Mouse (Mus musculus): ENCODE data around the gene Acad11. TPM values are rescaled to one million over a fixed set of nuclear protein-coding genes. Genes with fewer than 3 reads are reported as not detected.

The Acad11 gene
- polyA plus RNA-seq, 1 experiment from 2014 or later: 6.2 TPM

DNA sequence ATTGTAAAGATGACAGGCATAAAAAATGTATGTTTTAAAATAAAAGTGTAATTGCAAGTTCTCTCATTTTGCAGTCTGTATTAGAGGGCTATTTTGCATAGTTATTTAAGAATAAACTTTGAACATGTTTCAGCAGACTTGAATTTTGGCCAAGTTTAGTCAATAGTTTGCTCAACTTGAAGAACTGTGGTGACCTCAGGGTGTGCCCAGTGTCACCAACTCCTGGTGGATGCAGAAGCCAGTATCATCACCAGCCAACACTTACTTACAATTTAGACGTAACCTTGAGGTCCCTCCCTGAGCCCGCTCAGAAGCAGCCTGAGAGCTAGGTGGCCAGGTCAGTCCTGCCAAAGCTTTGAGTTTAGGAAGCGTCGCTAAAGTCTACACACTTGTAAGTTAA lies 19.5 kb upstream of the Acad11 start:
- 89% methylated on average over 4 of the region's 4 CpGs for WGBS
- Histone ChIP-seq H3K36me3 (peaks cover 36% of the 10 kb centered on the region), H3K9me3 (no peaks in the 10 kb centered on the region), H3K27me3 (no peaks in the 10 kb centered on the region), H3K4me2 (replicated peaks) (no peak overlapping the region), H3K4me1 (no peaks in the 10 kb centered on the region), H3K27ac (replicated peaks) (no peak overlapping the region), H3K4me3 (no peak overlapping the region), H3K9ac (replicated peaks) (no peak overlapping the region)
- ATAC-seq (replicated peaks): no peak

DNA sequence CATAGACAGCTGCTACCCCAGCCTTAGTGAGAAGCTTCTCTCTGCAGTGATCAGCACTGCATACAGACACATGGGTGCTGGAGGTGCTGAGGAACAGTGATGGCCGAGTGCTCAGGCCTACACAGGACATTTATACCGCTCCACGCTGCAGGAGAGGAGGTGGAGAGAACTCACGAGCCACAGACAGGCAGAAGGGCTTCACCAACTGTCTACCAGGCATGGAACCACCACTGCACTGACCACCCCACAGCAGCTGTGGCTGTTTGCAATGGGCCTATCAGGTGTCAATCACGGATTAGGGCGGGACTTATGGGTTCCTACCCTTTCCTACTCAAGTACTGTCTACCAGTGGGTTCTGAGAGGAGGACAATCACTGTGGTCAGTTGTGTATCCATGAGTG lies 12.1 kb upstream of the Acad11 start:
- 96% methylated on average over 6 of the region's 6 CpGs for WGBS
- Histone ChIP-seq H3K9ac (replicated peaks) (no peak overlapping the region), H3K9me3 (no peaks in the 10 kb centered on the region), H3K36me3 (peaks cover 92% of the 10 kb centered on the region), H3K27ac (replicated peaks) (no peak overlapping the region), H3K4me3 (no peak overlapping the region), H3K4me1 (no peaks in the 10 kb centered on the region), H3K27me3 (no peaks in the 10 kb centered on the region), H3K4me2 (replicated peaks) (no peak overlapping the region)
- no peak for ATAC-seq (replicated peaks)

- Histone ChIP-seq H3K9me3 (no peaks in the 10 kb centered on the region), H3K36me3 (peaks cover 17% of the 10 kb centered on the region), H3K4me2 (replicated peaks) (peak within 1 kb of the TSS; percentile 80), H3K9ac (replicated peaks) (peak within 1 kb of the TSS; percentile 88), H3K27me3 (no peaks in the 10 kb centered on the region), H3K4me1 (peaks cover 20% of the 10 kb centered on the region), H3K27ac (replicated peaks) (peak within 1 kb of the TSS; percentile 78), H3K4me3 (peak within 1 kb of the TSS; percentile 93)
- WGBS: under 1% methylated on average over 59 of the region's 59 CpGs
- ATAC-seq (replicated peaks): peak; percentile 78
These were observed 540 bp upstream of the Acad11 start, which contains the start of gene Uba5 for GRCm38 (mm10) chr9:104062430-104063243. TSS of gene Uba5 (minus strand) at chr9:104063134.

DNA sequence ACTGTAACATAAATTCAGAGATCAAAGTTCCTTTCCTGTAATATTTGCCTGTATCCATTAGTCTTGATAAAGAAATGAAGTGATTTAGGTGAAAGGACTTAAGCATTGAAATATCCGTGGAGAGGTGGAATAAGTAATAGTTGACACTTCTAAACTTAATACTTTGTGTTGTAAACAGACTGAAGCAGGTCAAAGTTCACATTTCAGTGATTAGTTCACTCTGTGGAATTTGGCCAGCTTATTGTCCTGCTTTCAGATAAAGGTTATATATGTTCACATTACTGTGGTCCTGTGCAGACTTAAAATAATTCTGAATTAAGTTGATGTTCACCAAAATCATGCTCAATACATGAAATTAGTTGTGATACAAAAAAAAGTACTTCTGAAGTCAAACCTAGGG lies 1.4 kb downstream of the Acad11 start:
- Histone ChIP-seq H3K9ac (replicated peaks) (no peak overlapping the region), H3K27ac (replicated peaks) (no peak overlapping the region), H3K4me1 (peaks cover 20% of the 10 kb centered on the region), H3K9me3 (no peaks in the 10 kb centered on the region), H3K36me3 (peaks cover 6% of the 10 kb centered on the region), H3K27me3 (no peaks in the 10 kb centered on the region), H3K4me2 (replicated peaks) (no peak overlapping the region), H3K4me3 (no peak overlapping the region)
- WGBS: 37% methylated on average over 1 of the region's 1 CpGs
- no peak for ATAC-seq (replicated peaks)

GRCm38 (mm10) chr9:104070241-104070640 lies 7.1 kb downstream of the Acad11 start:
- Histone ChIP-seq H3K36me3 (no peaks in the 10 kb centered on the region), H3K4me1 (no peaks in the 10 kb centered on the region), H3K27ac (replicated peaks) (no peak overlapping the region), H3K27me3 (no peaks in the 10 kb centered on the region), H3K4me3 (no peak overlapping the region), H3K4me2 (replicated peaks) (no peak overlapping the region), H3K9ac (replicated peaks) (no peak overlapping the region), H3K9me3 (no peaks in the 10 kb centered on the region)
- no peak for ATAC-seq (replicated peaks)
- 85% methylated on average over 4 of the region's 4 CpGs for WGBS

GRCm38 (mm10) chr9:104070863-104071604 lies 7.9 kb downstream of the Acad11 start:
- 81% methylated on average over 8 of the region's 8 CpGs for WGBS
- H3K9ac ChIP-seq (replicated peaks): no peak overlapping the region

DNA sequence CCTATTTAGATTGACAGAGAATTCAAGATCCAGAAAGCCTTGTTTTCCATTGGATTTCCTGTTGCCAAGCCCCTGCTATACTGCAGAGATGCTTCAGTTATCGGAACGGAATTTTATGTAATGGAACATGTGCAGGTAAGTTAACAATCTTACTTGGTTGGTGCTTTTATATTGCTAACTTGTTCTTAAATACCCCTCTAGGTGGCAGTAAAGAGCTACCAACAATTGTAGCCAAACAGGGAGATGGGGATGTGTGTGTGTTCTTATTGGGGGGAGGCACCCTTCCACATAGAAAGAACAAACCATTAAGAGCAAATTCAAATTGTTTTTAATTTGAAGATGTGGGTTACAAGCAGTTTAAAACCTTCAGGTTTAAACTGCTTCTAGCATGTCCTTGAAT lies 12.6 kb downstream of the Acad11 start:
- 61% methylated on average over 2 of the region's 2 CpGs for WGBS
- Histone ChIP-seq H3K36me3 (no peaks in the 10 kb centered on the region), H3K9me3 (no peaks in the 10 kb centered on the region), H3K27me3 (no peaks in the 10 kb centered on the region), H3K4me3 (no peak overlapping the region), H3K4me2 (replicated peaks) (no peak overlapping the region), H3K27ac (replicated peaks) (no peak overlapping the region), H3K4me1 (no peaks in the 10 kb centered on the region), H3K9ac (replicated peaks) (no peak overlapping the region)
- no peak for ATAC-seq (replicated peaks)

More at GRCm38 (mm10) chr9:104070863-104071604, 7.9 kb downstream of the Acad11 start:
- Histone ChIP-seq H3K36me3 (no peaks in the 10 kb centered on the region), H3K4me1 (no peaks in the 10 kb centered on the region), H3K4me2 (replicated peaks) (no peak overlapping the region), H3K27me3 (no peaks in the 10 kb centered on the region), H3K4me3 (no peak overlapping the region), H3K27ac (replicated peaks) (no peak overlapping the region), H3K9me3 (no peaks in the 10 kb centered on the region)
- ATAC-seq (replicated peaks): no peak

DNA sequence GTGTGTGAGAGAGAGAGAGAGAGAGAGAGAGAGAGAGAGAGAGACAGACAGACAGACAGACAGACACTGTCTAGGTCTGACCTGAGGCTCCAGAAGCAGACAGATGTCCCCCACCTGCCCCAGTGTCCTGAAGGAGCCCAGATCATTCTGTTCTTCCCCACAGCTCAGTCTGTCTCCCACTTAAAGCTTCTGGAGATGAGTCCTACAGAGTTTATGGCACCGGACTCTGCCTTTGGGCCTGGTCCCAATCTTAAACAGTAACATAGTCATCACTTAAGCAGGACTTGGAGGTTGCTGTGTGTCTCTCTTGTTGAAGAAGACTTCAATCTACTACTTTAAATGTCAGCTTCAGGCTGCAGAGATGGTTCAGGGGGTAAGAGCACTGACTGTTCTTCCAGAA lies 15.6 kb downstream of the Acad11 start:
- H3K27me3 ChIP-seq: no peaks in the 10 kb centered on the region
- H3K4me3 ChIP-seq: no peak overlapping the region
- no peak for ATAC-seq (replicated peaks)
- WGBS: 100% methylated on average over 1 of the region's 1 CpGs
- H3K9me3 ChIP-seq: no peaks in the 10 kb centered on the region
- H3K27ac ChIP-seq (replicated peaks): no peak overlapping the region
- no peaks in the 10 kb centered on the region for H3K4me1 ChIP-seq
- no peaks in the 10 kb centered on the region for H3K36me3 ChIP-seq
- no peak overlapping the region for H3K4me2 ChIP-seq (replicated peaks)
- no peak overlapping the region for H3K9ac ChIP-seq (replicated peaks)

DNA sequence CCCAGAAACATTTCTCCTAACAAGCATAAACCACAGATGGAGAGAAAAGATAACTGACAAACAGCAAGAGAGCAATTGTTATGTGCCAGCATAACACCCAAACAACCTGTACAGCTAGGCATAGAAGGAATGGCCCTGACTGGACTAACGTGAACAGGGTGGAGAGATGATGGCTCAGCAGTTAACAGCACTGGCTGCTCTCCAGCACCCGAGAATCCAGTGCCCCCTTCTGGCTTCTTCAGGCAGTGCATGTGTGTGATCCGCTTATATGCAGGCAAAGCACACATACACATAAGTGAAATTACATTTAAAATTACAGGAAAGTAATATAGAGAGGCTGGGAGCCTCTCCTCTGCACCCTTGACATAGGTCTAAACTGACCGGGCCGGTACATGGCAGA lies 16.2 kb downstream of the Acad11 start:
- H3K9me3 ChIP-seq: no peaks in the 10 kb centered on the region
- no peak overlapping the region for H3K27ac ChIP-seq (replicated peaks)
- no peaks in the 10 kb centered on the region for H3K27me3 ChIP-seq
- no peak overlapping the region for H3K9ac ChIP-seq (replicated peaks)
- H3K4me3 ChIP-seq: no peak overlapping the region
- H3K4me2 ChIP-seq (replicated peaks): no peak overlapping the region
- peaks cover 2% of the 10 kb centered on the region; the same call in 1 of the 2 replicates for H3K36me3 ChIP-seq
- ATAC-seq (replicated peaks): no peak
- H3K4me1 ChIP-seq: no peaks in the 10 kb centered on the region
- WGBS: 42% methylated on average over 5 of the region's 5 CpGs

GRCm38 (mm10) chr9:104080038-104080437 lies 16.9 kb downstream of the Acad11 start:
- Histone ChIP-seq H3K36me3 (peaks cover 6% of the 10 kb centered on the region; the same call in 1 of the 2 replicates), H3K4me1 (no peaks in the 10 kb centered on the region), H3K9ac (replicated peaks) (no peak overlapping the region), H3K9me3 (no peaks in the 10 kb centered on the region), H3K4me3 (no peak overlapping the region), H3K4me2 (replicated peaks) (no peak overlapping the region), H3K27ac (replicated peaks) (no peak overlapping the region), H3K27me3 (no peaks in the 10 kb centered on the region)
- no peak for ATAC-seq (replicated peaks)
- WGBS: 82% methylated on average over 3 of the region's 3 CpGs

DNA sequence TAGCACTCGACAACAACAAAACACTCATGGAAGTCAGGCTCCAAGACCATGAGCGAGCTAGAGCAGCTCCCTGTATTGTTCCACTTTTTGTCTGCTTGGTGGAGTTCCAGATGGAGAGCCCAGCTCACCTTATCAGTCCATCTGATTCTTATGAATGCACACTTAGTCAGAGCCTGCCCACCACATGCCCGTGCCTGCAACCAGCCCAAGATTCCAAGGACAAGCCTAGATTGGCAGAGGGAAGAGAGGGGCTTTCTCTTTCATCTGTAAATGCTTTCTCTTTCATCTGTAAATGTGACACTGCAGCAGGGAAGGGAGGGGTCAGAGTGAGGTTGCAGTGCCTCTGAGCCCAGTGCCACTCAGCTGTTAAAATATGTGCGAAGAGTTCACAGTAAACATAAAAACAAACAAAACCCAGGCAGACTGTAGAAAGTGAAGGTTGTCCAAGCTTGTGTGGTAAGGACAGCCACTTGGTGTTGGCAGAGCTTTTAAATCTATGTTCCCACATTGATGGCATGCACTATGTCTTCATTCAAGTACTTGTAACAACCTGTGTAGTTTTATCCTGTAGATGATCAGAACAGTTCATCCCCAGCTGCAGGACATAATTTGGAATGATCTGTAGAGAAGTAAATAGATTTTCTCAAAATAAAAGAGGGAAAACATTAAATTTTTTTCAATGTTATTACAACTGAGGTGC lies 22.7 kb downstream of the Acad11 start:
- no peak for ATAC-seq (replicated peaks)
- Histone ChIP-seq H3K36me3 (peaks cover 6% of the 10 kb centered on the region; the same call in 1 of the 2 replicates), H3K27me3 (no peaks in the 10 kb centered on the region), H3K9ac (replicated peaks) (no peak overlapping the region), H3K4me3 (no peak overlapping the region), H3K9me3 (no peaks in the 10 kb centered on the region), H3K4me1 (0 out of 2 replicates have a peak, but pooled peaks cover 5% of the 10 kb centered on the region), H3K4me2 (replicated peaks) (no peak overlapping the region), H3K27ac (replicated peaks) (no peak overlapping the region)
- 73% methylated on average over 4 of the region's 4 CpGs for WGBS

DNA sequence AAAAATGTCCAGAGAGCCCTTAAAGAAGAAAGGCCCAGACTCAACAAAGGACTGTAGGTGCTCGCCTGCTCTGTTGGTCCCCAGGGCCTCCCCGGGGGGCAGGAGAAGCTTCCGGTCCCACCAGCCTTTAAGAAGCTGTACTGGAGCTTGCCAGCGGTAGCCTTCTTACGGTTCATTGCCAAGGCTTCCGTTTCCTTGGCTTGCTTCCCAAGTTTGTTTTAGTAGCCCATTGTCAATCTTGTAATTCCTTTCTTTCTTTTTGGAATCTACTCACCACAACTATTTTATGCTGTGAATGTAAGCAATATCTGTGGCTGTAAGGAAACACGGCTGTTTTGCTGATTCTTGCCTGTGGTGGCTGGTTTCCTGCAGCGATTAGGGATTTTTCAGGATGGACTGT lies 25.4 kb downstream of the Acad11 start:
- no peak for ATAC-seq (replicated peaks)
- peaks cover 6% of the 10 kb centered on the region; the same call in 1 of the 2 replicates for H3K36me3 ChIP-seq
- 31% methylated on average over 8 of the region's 8 CpGs for WGBS
- no peak overlapping the region for H3K9ac ChIP-seq (replicated peaks)
- no peaks in the 10 kb centered on the region for H3K9me3 ChIP-seq
- no peaks in the 10 kb centered on the region for H3K27me3 ChIP-seq
- H3K4me1 ChIP-seq: 0 out of 2 replicates have a peak, but pooled peaks cover 5% of the 10 kb centered on the region
- no peak overlapping the region for H3K4me2 ChIP-seq (replicated peaks)
- H3K27ac ChIP-seq (replicated peaks): no peak overlapping the region
- H3K4me3 ChIP-seq: no peak overlapping the region
